In genomic region chr8:91802401-91803322, GRCm38 (mm10) we compare ENCODE assay signal across 8 mouse cellular contexts. TPM values are rescaled to one million over a fixed set of nuclear protein-coding genes. Genes with fewer than 3 reads are reported as not detected.
DNase-seq lines count a peak whose midpoint lies in the region; ATAC-seq and TF ChIP-seq lines count a peak whose summit lies in the region.

No protein-coding gene starts in this region.

- no peak overlapping the region for H3K9ac ChIP-seq in forebrain, embryonic 12.5 days

- WGBS in forebrain, embryonic 12.5 days, result 1% methylated on average over 29 of the region's 29 CpGs
- 3% methylated on average over 29 of the region's 29 CpGs for WGBS in limb, embryonic 10.5 days

- H3K4me2 ChIP-seq in forebrain, embryonic 12.5 days, result peak overlapping the region; percentile 80
- H3K4me2 ChIP-seq in myocyte (ENCODE audit: low read depth), result peak overlapping the region; percentile 86

- no peak overlapping the region for H3ac ChIP-seq in myocyte (ENCODE audit: control insufficient read depth, insufficient read length)

- peaks cover 96% of the 10 kb centered on the region for H3K27me3 ChIP-seq in forebrain, embryonic 12.5 days
- H3K27me3 ChIP-seq in limb, embryonic 10.5 days (ENCODE audit: low read depth, poor library complexity, severe bottlenecking), result peaks cover 100% of the 10 kb centered on the region
- no peaks in the 10 kb centered on the region for H3K27me3 ChIP-seq in myocyte (ENCODE audit: control insufficient read depth, insufficient read depth, insufficient read length)

- no peak overlapping the region for H3K27ac ChIP-seq in forebrain, embryonic 12.5 days
- peak overlapping the region; percentile 92 for H3K27ac ChIP-seq in limb, embryonic 10.5 days

- H3K79me2 ChIP-seq in myocyte (ENCODE audit: control insufficient read depth, insufficient read depth), result peaks cover 10% of the 10 kb centered on the region

- H3K4me3 ChIP-seq in forebrain, embryonic 12.5 days (replicated peaks), result peak overlapping the region; percentile 53
- peak overlapping the region; percentile 71 for H3K4me3 ChIP-seq in limb, embryonic 10.5 days
- H3K4me3 ChIP-seq in myocyte, result peak overlapping the region; percentile 83

- no peak for TF ChIP-seq POLR2A in myocyte (IDR thresholded peaks at IDR 0.05; ENCODE audit: insufficient read length, low read depth)

- H3K9me3 ChIP-seq in forebrain, embryonic 12.5 days, result no peaks in the 10 kb centered on the region
- H3K9me3 ChIP-seq in limb, embryonic 10.5 days (replicated peaks), result no peaks in the 10 kb centered on the region

- peak; percentile 5 for DNase-seq in adrenal gland, adult 2 months
- no peak for DNase-seq in adrenal gland, postnatal 10 days
- peak; percentile 58 for DNase-seq in limb, embryonic 10.5 days (ENCODE audit: low spot score)
- DNase-seq in layer of hippocampus, adult 9-11 months, result no peak
- DNase-seq in left cerebral cortex, adult 18-20 months (ENCODE audit: low spot score in 2 of 2), result no peak
- DNase-seq in spleen, postnatal 4 days (ENCODE audit: low spot score in 2 of 2), result no peak

- H3K4me1 ChIP-seq in forebrain, embryonic 12.5 days, result peaks cover 82% of the 10 kb centered on the region
- peaks cover 94% of the 10 kb centered on the region for H3K4me1 ChIP-seq in limb, embryonic 10.5 days

- ATAC-seq in forebrain, embryonic 12.5 days (ENCODE audit: low FRiP score), result no peak

- H3K36me3 ChIP-seq in forebrain, embryonic 12.5 days (replicated peaks), result no peaks in the 10 kb centered on the region
- peaks cover 7% of the 10 kb centered on the region for H3K36me3 ChIP-seq in limb, embryonic 10.5 days
- no peaks in the 10 kb centered on the region for H3K36me3 ChIP-seq in myocyte (ENCODE audit: control insufficient read depth, insufficient read depth)

TF ChIP-seq in myocyte, 11 proteins besides CTCF, POLR2A, EP300 and RAD21:
- TF ChIP-seq MYOG (IDR thresholded peaks at IDR 0.05; ENCODE audit: control insufficient read depth in 1 of 3, insufficient read depth in 1 of 3, insufficient read length in 2 of 3, low read depth in 2 of 3) (no peak), POLR2AphosphoS2 (IDR thresholded peaks at IDR 0.05; ENCODE audit: insufficient read length, low read depth) (no peak), SRF (IDR thresholded peaks at IDR 0.05; ENCODE audit: control insufficient read depth, insufficient read length, low read depth) (no peak), TCF12 (IDR thresholded peaks at IDR 0.05; ENCODE audit: insufficient read depth, poor library complexity, severe bottlenecking) (no peak)

RNA-seq across cellular contexts. Expression of gene Irx3, which starts 0.8 kb away (rescaled TPM):
- 10 to 100 TPM in 1 of 2 experiments, 1 to 10 TPM in 1; 7.4 to 14.6 TPM for total RNA-seq in adrenal gland, adult 2 months (2021)
- polyA plus RNA-seq in adrenal gland, adult 2 months (2012; rRNA removed), result 28.8 and 33.6 TPM in 2 replicates
- 1 to 10 TPM; 5.7 to 6.3 TPM for total RNA-seq in adrenal gland, postnatal 10 days (2021)
- 10.1 and 12.4 TPM in 2 replicates for polyA plus RNA-seq in forebrain, embryonic 12.5 days (2016; fragmentation: Nextera tagmentation; extraction: Ambion mirVana)
- 34.2 and 34.4 TPM in 2 replicates for polyA plus RNA-seq in limb, embryonic 10.5 days (2016; fragmentation: Nextera tagmentation; extraction: Ambion mirVana)
- polyA plus RNA-seq in myocyte (2012; fragmentation: generic; extraction: Trizol), result 26.4 TPM
- total RNA-seq in left cerebral cortex, adult 18-20 months (2021), result under 1 TPM; 0.59 to 0.72 TPM

Comparison
In these comparisons a context has a peak if more than half of its experiments do, and no peak if none do; other contexts are left out.
1. DNase-seq: peak in adrenal gland, adult 2 months (single experiment) and limb, embryonic 10.5 days (single experiment); none in adrenal gland, postnatal 10 days (single experiment), layer of hippocampus, adult 9-11 months (single experiment), left cerebral cortex, adult 18-20 months (0 of 2) and spleen, postnatal 4 days (0 of 2).
2. Peak in every context shown above with its lines, with median percentiles within 50 percentile points of each other: H3K4me3 ChIP-seq.